Mouse (Mus musculus) liver, postnatal 0 days (tissue): ENCODE data around the gene Taf3. TPM values are rescaled to one million over a fixed set of nuclear protein-coding genes. Genes with fewer than 3 reads are reported as not detected.

Experiments used
- ATAC-seq: fragments of 200-750 bp; cut with Nextera tagmentation; 2 replicates; pipeline ENCODE4 v1.8.0; 2017; ENCODE audit warnings: mild to moderate bottlenecking, moderate library complexity
- DNase-seq: peaks from one replicate; pipeline ENCODE4 v3.0.0-alpha.2; 2016
- H3K27ac ChIP-seq: fragments of 300-500 bp; sonication (generic); 2 replicates; pipeline ENCODE4 v1.5.1; 2014; ENCODE audit warnings: antibody characterized with exemption, moderate library complexity, mild to moderate bottlenecking, low read depth
- H3K27me3 ChIP-seq: fragments of 300-500 bp; sonication (generic); 2 replicates; pipeline ENCODE4 v1.6.1; 2014; ENCODE audit warnings: low read length, control low read depth, mixed read lengths; ENCODE audit not compliant: insufficient read depth
- H3K36me3 ChIP-seq: fragments of 300-500 bp; sonication (generic); replicated peaks from 2 replicates; pipeline ENCODE4 v1.6.1; 2014; ENCODE audit warnings: mild to moderate bottlenecking, control low read depth, low read length, moderate library complexity, mixed read lengths; ENCODE audit not compliant: insufficient read depth
- H3K4me1 ChIP-seq: fragments of 300-500 bp; sonication (generic); 2 replicates; pipeline ENCODE4 v1.6.1; 2014; ENCODE audit warnings: antibody characterized with exemption, mild to moderate bottlenecking, control low read depth; ENCODE audit not compliant: insufficient read depth
- H3K4me2 ChIP-seq: fragments of 300-500 bp; sonication (generic); 2 replicates; pipeline ENCODE4 v1.6.1; 2014; ENCODE audit warnings: low read depth, mild to moderate bottlenecking, low read length, moderate library complexity, mixed read lengths
- H3K4me3 ChIP-seq: fragments of 300-500 bp; sonication (generic); 2 replicates; pipeline ENCODE4 v1.5.1; 2014; ENCODE audit warnings: low read depth, low read length
- H3K9ac ChIP-seq: fragments of 300-500 bp; sonication (generic); replicated peaks from 2 replicates; pipeline ENCODE4 v1.6.1; 2014; ENCODE audit warnings: mild to moderate bottlenecking, moderate library complexity
- H3K9me3 ChIP-seq: fragments of 300-500 bp; sonication (generic); 2 replicates; pipeline ENCODE4 v1.6.1; 2016; ENCODE audit warnings: mild to moderate bottlenecking, control low read depth, low read length, mixed read lengths
- CTCF ChIP-seq: sonication (generic); IDR thresholded peaks from 2 replicates; pipeline ENCODE4 v1.5.1; 2016; ENCODE audit warnings: antibody characterized with exemption, low read depth
- EP300 ChIP-seq: IDR thresholded peaks from 2 replicates; pipeline ENCODE4 v1.6.1; 2016; ENCODE audit warnings: antibody characterized with exemption, low read depth, mild to moderate bottlenecking
- WGBS: fragments of 180-500 bp; shearing (Covaris S2); extraction: QIAGEN DNeasy Blood & Tissue Kit; methylation state at CpG from one replicate; pipeline ENCODE4 v1.1.7; 2014; ENCODE audit not compliant: insufficient replicate concordance; 5-methylcytosine and 5-hydroxymethylcytosine counted together
- polyA plus RNA-seq: library from polyadenylated mRNA; unstranded; fragments of >200 nt; fragmentation: Nextera tagmentation; extraction: Ambion mirVana; gene quantifications from 2 replicates; pipeline ENCODE4 v1.2.1, GENCODE M21; 2015

Taf3 gene
- polyA plus RNA-seq, 1 experiment from 2014 or later: 5.7 TPM

DNA sequence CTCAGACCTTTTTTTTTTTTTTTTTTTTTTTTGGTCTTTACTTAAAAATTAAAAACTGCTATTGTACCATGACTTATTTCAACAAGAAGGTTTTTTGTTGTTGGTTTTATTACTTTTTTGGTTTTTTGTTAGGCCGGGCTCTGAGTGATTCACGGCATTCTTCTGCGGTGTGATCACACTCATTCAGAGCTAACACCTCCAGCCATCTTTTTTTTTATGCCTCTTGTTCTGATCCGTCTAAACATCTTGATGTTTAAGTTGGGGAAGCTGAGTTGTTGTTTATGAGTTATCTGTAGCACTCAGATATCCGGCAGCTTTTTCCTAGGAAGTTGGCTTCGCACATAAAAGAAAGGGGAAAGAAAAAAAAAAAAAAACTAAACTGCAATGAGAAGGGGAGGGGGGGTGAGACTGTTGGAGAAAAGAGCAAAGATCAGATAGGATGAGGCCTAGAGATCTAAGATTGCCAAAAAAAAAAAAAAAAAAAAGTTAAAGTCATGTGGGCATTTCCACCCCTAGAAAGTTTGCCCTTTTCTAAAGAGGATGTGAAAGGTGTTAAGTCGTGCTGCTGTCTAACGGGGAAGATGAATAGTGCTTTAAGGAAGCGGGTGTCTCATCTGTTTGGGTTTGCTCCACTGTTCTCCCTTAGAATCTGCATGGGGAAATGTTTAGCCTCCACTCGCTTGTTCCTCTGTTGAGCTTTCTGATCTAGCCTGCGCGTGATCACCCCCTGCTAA is 181.1 kb downstream of the Taf3 start:
- TF ChIP-seq CTCF (no peak), EP300 (no peak)
- H3K27me3 ChIP-seq: no peaks in the 10 kb centered on the region
- 45% methylated on average over 12 of the region's 12 CpGs for WGBS
- no peak overlapping the region for H3K27ac ChIP-seq
- H3K4me1 ChIP-seq: 0 out of 2 replicates have a peak, but pooled peaks cover under 1% of the 10 kb centered on the region
- no peak overlapping the region for H3K4me2 ChIP-seq
- no peaks in the 10 kb centered on the region for H3K36me3 ChIP-seq
- H3K9me3 ChIP-seq: no peaks in the 10 kb centered on the region
- ATAC-seq: no peak
- no peak overlapping the region for H3K9ac ChIP-seq
- DNase-seq: no peak
- H3K4me3 ChIP-seq: no peak overlapping the region

Other genes starting within 250 kb of the Taf3 start
- not detected in 2 replicates for gene 4930412O13Rik, start 167.3 kb downstream of the Taf3 start, polyA plus RNA-seq
- gene 9230102O04Rik, start 159.1 kb downstream of the Taf3 start, polyA plus RNA-seq: not detected in 2 replicates
- gene Gata3, start 158.6 kb downstream of the Taf3 start, polyA plus RNA-seq: 1.1 and 1.3 TPM in 2 replicates
- gene Atp5c1, start 31.9 kb upstream of the Taf3 start, polyA plus RNA-seq: 439 and 445 TPM in 2 replicates
- gene Kin, start 32.0 kb upstream of the Taf3 start, polyA plus RNA-seq: 16.1 and 16.2 TPM in 2 replicates
- gene Itih2, start 82.8 kb upstream of the Taf3 start, polyA plus RNA-seq: 527 and 547 TPM in 2 replicates
- 2.8 and 3.2 TPM in 2 replicates for gene Itih5, start 105.0 kb upstream of the Taf3 start, polyA plus RNA-seq